Mouse (Mus musculus): ENCODE data around the gene Nabp1.

- TF ChIP-seq FLI1 (IDR thresholded peaks at IDR 0.05; ENCODE audit: low read length), result no peak
- no peak for TF ChIP-seq GATA1 (IDR thresholded peaks at IDR 0.05; ENCODE audit: borderline replicate concordance, low read length)
Observed at GRCm38 (mm10) chr1:51465285-51465684, 12.9 kb downstream of the Nabp1 start.

Data from megakaryocyte, embryonic 14.5 days (primary cell).